Mouse (Mus musculus): ENCODE data around the gene Prkar1a. TPM values are rescaled to one million over a fixed set of nuclear protein-coding genes. Genes with fewer than 3 reads are reported as not detected.

Prkar1a gene
- total and polyA plus RNA-seq, 3 experiments = 169 to 378 (median 363) TPM

DNA sequence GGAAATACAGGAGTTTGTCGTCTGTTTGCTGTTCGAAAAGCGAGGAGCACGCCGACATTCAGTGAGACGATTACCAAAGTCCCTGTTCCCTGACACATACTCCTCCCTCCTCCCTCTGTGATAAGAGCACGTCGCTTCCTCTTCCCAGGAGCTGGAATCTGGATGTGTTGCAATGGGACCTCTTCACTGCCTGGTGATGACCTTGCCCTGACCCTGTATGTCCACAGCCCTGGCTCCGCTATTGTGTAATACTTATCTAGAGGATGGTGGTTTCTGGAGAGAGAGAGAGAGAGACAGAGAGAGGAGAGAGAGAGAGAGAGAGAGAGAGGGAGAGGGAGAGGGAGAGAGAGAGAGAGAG lies 56.8 kb downstream of the Prkar1a start:
- Histone ChIP-seq H3K4me1 (ENCODE audit: control insufficient read depth, insufficient read depth, low read length) (peaks cover 6% of the 10 kb centered on the region), H3K36me3 (ENCODE audit: control insufficient read depth, insufficient read depth, low read length) (no peaks in the 10 kb centered on the region; the same call in 1 of the 2 replicates), H3K27me3 (ENCODE audit: control insufficient read depth, insufficient read depth, low read length) (no peaks in the 10 kb centered on the region), H3K4me3 (peak overlapping the region; percentile 29; the same call in 1 of the 2 replicates), H3K79me2 (replicated peaks; ENCODE audit: control insufficient read depth, insufficient read depth, low read length) (0 out of 2 replicates have a peak, but pooled peaks cover 1% of the 10 kb centered on the region), H3K9ac (ENCODE audit: low read depth, low read length) (no peak overlapping the region), H3K27ac (peak overlapping the region; percentile 49)
- TF ChIP-seq CTCF (IDR thresholded peaks at IDR 0.05) (no peak), EP300 (IDR thresholded peaks at IDR 0.05; ENCODE audit: insufficient read depth, low read depth, low read length) (0 out of 2 replicates have a peak, but pooled peaks have one; percentile 43)
- peak; percentile 52 to 77 for DNase-seq
- 4% methylated on average over 9 of the region's 9 CpGs for WGBS
- intact Hi-C loops (cut with DNase I) = no loop called here

DNA sequence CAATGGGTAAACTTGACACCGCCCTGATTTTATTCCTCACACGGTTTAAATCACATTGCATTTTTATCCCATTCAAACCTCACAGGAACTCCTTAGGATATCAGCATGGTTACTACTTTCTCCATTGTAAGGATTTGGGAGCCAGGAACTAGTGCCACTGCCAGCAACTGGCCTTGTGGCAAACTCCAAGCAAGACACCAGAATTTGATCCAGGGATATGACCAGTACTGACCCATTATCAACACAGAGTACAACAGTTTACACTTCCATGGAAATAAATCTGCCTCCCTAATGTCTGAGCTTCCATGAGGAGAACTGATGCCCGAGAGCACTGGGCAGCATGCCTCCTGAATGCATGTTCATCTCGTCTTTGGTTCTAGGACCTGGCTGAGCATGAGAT lies 57.4 kb downstream of the Prkar1a start:
- H3K36me3 ChIP-seq (ENCODE audit: control insufficient read depth, insufficient read depth, low read length) = no peaks in the 10 kb centered on the region; the same call in 1 of the 2 replicates
- H3K9ac ChIP-seq (ENCODE audit: low read depth, low read length) = no peak overlapping the region
- TF ChIP-seq POLR2A (IDR thresholded peaks at IDR 0.05; ENCODE audit: insufficient read depth, low read depth, low read length) (no peak), CTCF (IDR thresholded peaks at IDR 0.05) (no peak), EP300 (IDR thresholded peaks at IDR 0.05; ENCODE audit: insufficient read depth, low read depth, low read length) (no peak)
- no peak overlapping the region; the same call in 1 of the 2 replicates for H3K27ac ChIP-seq
- no peak for DNase-seq
- WGBS = 74% methylated on average over 4 of the region's 4 CpGs
- H3K27me3 ChIP-seq (ENCODE audit: control insufficient read depth, insufficient read depth, low read length) = no peaks in the 10 kb centered on the region
- peaks cover 6% of the 10 kb centered on the region for H3K4me1 ChIP-seq (ENCODE audit: control insufficient read depth, insufficient read depth, low read length)
- no peak overlapping the region for H3K4me3 ChIP-seq
- intact Hi-C loops (cut with DNase I) = no loop called here
- H3K79me2 ChIP-seq (replicated peaks; ENCODE audit: control insufficient read depth, insufficient read depth, low read length) = 0 out of 2 replicates have a peak, but pooled peaks cover 1% of the 10 kb centered on the region

DNA sequence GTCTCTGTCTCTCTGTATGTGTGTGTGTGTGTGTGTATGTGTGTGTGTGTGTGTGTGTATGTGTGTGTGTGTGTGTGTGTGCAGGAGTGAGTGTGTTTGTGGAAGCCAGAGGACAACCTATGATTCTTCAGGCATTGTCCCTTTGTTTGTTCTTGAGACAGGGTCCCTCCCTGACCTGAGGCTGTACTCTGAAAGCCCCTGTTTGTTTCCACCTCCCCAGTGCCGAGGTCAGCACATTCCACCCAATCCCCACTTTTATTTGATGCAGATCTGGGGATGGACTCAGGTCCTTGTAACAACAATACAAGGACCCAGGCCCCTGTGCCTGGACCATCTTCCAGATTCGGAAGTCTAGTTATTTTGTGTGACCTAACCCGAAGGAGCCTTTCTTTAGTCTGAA lies 58.2 kb downstream of the Prkar1a start:
- Histone ChIP-seq H3K79me2 (replicated peaks; ENCODE audit: control insufficient read depth, insufficient read depth, low read length) (0 out of 2 replicates have a peak, but pooled peaks cover 1% of the 10 kb centered on the region), H3K27me3 (ENCODE audit: control insufficient read depth, insufficient read depth, low read length) (no peaks in the 10 kb centered on the region), H3K4me1 (ENCODE audit: control insufficient read depth, insufficient read depth, low read length) (peaks cover 6% of the 10 kb centered on the region), H3K36me3 (ENCODE audit: control insufficient read depth, insufficient read depth, low read length) (no peaks in the 10 kb centered on the region; the same call in 1 of the 2 replicates), H3K27ac (no peak overlapping the region), H3K9ac (ENCODE audit: low read depth, low read length) (no peak overlapping the region), H3K4me3 (no peak overlapping the region)
- TF ChIP-seq EP300 (IDR thresholded peaks at IDR 0.05; ENCODE audit: insufficient read depth, low read depth, low read length) (no peak), CTCF (IDR thresholded peaks at IDR 0.05) (no peak), POLR2A (IDR thresholded peaks at IDR 0.05; ENCODE audit: insufficient read depth, low read depth, low read length) (no peak)
- intact Hi-C loops (cut with DNase I) = no loop called here
- WGBS = 92% methylated on average over 3 of the region's 3 CpGs
- DNase-seq = no peak

DNA sequence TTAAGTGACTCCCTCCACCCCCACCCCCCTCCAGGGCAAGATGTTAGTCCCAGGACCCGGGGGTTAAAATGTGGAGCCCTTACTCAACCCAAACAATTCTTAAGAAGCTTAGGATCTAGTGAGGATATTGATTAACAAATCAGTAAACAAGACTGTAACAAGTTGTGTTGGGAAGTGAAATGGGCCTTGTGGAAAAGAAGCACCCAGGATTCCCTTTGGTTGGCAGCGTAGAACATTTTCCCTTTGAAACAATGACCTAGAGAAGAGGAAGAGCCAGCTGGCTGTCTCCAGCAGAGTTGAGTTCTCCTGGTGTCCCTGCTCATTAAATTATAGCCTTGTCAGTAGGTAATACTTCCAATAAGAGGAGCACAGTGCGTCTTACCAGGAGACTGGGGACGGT lies 59.6 kb downstream of the Prkar1a start:
- no peak overlapping the region for H3K27ac ChIP-seq
- no peak for DNase-seq
- WGBS = 92% methylated on average over 4 of the region's 4 CpGs
- TF ChIP-seq CTCF (IDR thresholded peaks at IDR 0.05) (no peak), EP300 (IDR thresholded peaks at IDR 0.05; ENCODE audit: insufficient read depth, low read depth, low read length) (no peak), POLR2A (IDR thresholded peaks at IDR 0.05; ENCODE audit: insufficient read depth, low read depth, low read length) (no peak)
- 0 out of 2 replicates have a peak, but pooled peaks cover 1% of the 10 kb centered on the region for H3K79me2 ChIP-seq (replicated peaks; ENCODE audit: control insufficient read depth, insufficient read depth, low read length)
- intact Hi-C loops (cut with DNase I) = no loop called here
- H3K36me3 ChIP-seq (ENCODE audit: control insufficient read depth, insufficient read depth, low read length) = no peaks in the 10 kb centered on the region; the same call in 1 of the 2 replicates
- H3K4me1 ChIP-seq (ENCODE audit: control insufficient read depth, insufficient read depth, low read length) = peaks cover 6% of the 10 kb centered on the region
- no peaks in the 10 kb centered on the region for H3K27me3 ChIP-seq (ENCODE audit: control insufficient read depth, insufficient read depth, low read length)
- no peak overlapping the region for H3K4me3 ChIP-seq
- H3K9ac ChIP-seq (ENCODE audit: low read depth, low read length) = no peak overlapping the region

DNA sequence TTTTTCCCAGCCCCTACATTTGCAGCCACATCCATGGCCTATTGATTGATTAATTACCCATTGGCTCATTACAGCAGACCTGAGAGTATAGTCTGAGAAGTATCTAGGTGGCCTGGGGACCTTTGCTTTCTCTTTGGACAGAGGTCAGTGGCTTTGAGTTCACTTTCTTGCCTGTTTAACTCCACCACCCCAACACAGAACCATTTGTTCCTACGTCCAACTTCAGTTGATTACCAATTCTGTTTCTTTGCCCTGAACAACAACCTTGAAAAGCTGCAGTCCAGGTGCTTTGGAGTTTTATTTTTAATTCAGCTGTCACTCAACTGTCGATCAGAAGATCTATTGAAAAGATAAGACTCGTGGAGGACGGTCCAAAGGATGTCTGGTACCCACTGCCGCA lies 60.3 kb downstream of the Prkar1a start:
- 85% methylated on average over 5 of the region's 5 CpGs for WGBS
- no peak for TF ChIP-seq CTCF (IDR thresholded peaks at IDR 0.05)
- TF ChIP-seq EP300 (IDR thresholded peaks at IDR 0.05; ENCODE audit: insufficient read depth, low read depth, low read length) = no peak
- no peak for TF ChIP-seq POLR2A (IDR thresholded peaks at IDR 0.05; ENCODE audit: insufficient read depth, low read depth, low read length)
- DNase-seq = no peak
- H3K79me2 ChIP-seq (replicated peaks; ENCODE audit: control insufficient read depth, insufficient read depth, low read length) = 0 out of 2 replicates have a peak, but pooled peaks cover 1% of the 10 kb centered on the region
- H3K4me3 ChIP-seq = no peak overlapping the region
- H3K27ac ChIP-seq = no peak overlapping the region
- H3K9ac ChIP-seq (ENCODE audit: low read depth, low read length) = no peak overlapping the region
- H3K27me3 ChIP-seq (ENCODE audit: control insufficient read depth, insufficient read depth, low read length) = no peaks in the 10 kb centered on the region
- peaks cover 5% of the 10 kb centered on the region for H3K4me1 ChIP-seq (ENCODE audit: control insufficient read depth, insufficient read depth, low read length)
- H3K36me3 ChIP-seq (ENCODE audit: control insufficient read depth, insufficient read depth, low read length) = no peaks in the 10 kb centered on the region; the same call in 1 of the 2 replicates
- intact Hi-C loops (cut with DNase I) = no loop called here

DNA sequence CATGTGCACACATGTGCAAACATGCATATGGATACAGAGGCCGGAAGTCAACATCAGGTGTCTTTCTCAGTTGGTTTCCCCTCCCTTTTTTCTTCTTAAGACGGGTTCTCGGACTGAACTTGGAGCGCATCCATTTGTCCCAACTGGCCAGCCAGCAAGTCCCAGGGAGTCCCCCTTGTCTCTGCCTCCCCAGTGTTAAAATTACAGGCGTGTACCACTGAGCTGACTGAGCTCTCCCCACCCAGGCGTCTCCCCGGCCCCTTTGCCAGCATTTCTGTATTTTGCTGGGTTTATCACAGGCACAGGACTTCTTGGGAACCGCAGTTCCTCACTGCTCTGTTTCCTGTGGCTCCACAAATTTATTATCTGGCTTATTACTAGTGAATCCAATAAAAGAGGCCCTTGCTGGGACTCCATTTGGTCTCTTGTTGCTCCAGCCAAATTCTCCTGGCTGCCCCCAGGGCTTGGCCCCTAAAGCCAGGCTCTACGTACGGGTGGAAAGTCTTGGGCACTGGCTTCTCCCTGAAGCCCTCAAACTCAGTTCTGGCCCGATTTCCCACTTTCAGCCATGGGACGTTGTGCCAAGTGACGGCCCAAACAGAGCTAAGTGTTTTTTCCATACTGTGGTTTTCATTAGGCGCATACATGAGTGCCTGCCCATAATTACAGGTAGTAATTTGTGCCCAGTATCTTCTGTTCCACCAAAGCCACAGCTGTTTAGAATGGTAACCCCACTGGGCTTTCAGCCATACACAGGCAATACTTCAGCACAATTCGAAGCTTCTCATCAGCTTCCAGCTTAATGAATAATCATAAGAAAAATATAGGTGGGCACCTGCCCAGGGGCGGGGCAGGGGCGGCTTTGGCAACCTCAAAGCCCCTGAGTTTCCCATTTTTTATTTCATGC lies 65.4 kb downstream of the Prkar1a start:
- no peak for TF ChIP-seq POLR2A (IDR thresholded peaks at IDR 0.05; ENCODE audit: insufficient read depth, low read depth, low read length)
- no peak for TF ChIP-seq CTCF (IDR thresholded peaks at IDR 0.05)
- no peak for TF ChIP-seq EP300 (IDR thresholded peaks at IDR 0.05; ENCODE audit: insufficient read depth, low read depth, low read length)
- H3K79me2 ChIP-seq (replicated peaks; ENCODE audit: control insufficient read depth, insufficient read depth, low read length) = 0 out of 2 replicates have a peak, but pooled peaks cover 1% of the 10 kb centered on the region
- no peaks in the 10 kb centered on the region for H3K36me3 ChIP-seq (ENCODE audit: control insufficient read depth, insufficient read depth, low read length)
- DNase-seq = peak in 1 of 2 experiments; percentile 31
- peaks cover 8% of the 10 kb centered on the region for H3K4me1 ChIP-seq (ENCODE audit: control insufficient read depth, insufficient read depth, low read length)
- H3K27me3 ChIP-seq (ENCODE audit: control insufficient read depth, insufficient read depth, low read length) = no peaks in the 10 kb centered on the region
- H3K4me3 ChIP-seq = no peak overlapping the region
- H3K9ac ChIP-seq (ENCODE audit: low read depth, low read length) = no peak overlapping the region
- H3K27ac ChIP-seq = no peak overlapping the region
- 75% methylated on average over 17 of the region's 17 CpGs for WGBS
- intact Hi-C loops (cut with DNase I) = no loop called here
